23 mouse cellular contexts compared by ENCODE assay signal in genomic region chr1:128506551-128507313, GRCm38 (mm10).
A peak's percentile ranks its signal among the peaks of the same experiment; 100 is the strongest.
DNase-seq lines count a peak whose midpoint lies in the region; ATAC-seq and TF ChIP-seq lines count a peak whose summit lies in the region.
"Had no signal": no experiment of that assay in that cellular context is flagged by ENCODE, and none has a peak within 500 bp of the region (broad histone marks: within the 10 kb centered on the region; RNA-seq: fewer than 3 reads in every experiment).

No protein-coding gene starts in this region.

- 90% methylated on average over 4 of the region's 4 CpGs for WGBS in hindbrain, embryonic 16.5 days

- H3K36me3 ChIP-seq in CH12.LX (replicated peaks in 1 of 2; ENCODE audit: control insufficient read depth in 1 of 2, insufficient read depth in 1 of 2, low read length in 1 of 2): no peaks in the 10 kb centered on the region
- no peaks in the 10 kb centered on the region for H3K36me3 ChIP-seq in hindbrain, embryonic 16.5 days (ENCODE audit: control insufficient read depth, insufficient read depth, low read length)
- H3K36me3 ChIP-seq: embryonic facial prominence, embryonic 15.5 days; forebrain, embryonic 12.5 days; intestine, embryonic 15.5 days; midbrain, embryonic 15.5 days had no signal

- no peak overlapping the region for H3K9ac ChIP-seq in CH12.LX (ENCODE audit: insufficient read depth, low read depth)
- no peak overlapping the region for H3K9ac ChIP-seq in hindbrain, embryonic 16.5 days (ENCODE audit: low read depth, low read length)
- H3K9ac ChIP-seq: embryonic facial prominence, embryonic 15.5 days; forebrain, embryonic 12.5 days; hindbrain, embryonic 13.5 days; intestine, embryonic 15.5 days; midbrain, embryonic 15.5 days had no signal

- no peaks in the 10 kb centered on the region for H3K79me2 ChIP-seq in CH12.LX (replicated peaks; ENCODE audit: control insufficient read depth, extremely low read depth, insufficient read depth, poor library complexity, severe bottlenecking)

- peaks cover 14% of the 10 kb centered on the region for H3K9me3 ChIP-seq in CH12.LX (replicated peaks; ENCODE audit: low read length)
- H3K9me3 ChIP-seq in hindbrain, embryonic 16.5 days (ENCODE audit: control insufficient read depth, low read length): no peaks in the 10 kb centered on the region
- H3K9me3 ChIP-seq: embryonic facial prominence, embryonic 15.5 days; forebrain, embryonic 12.5 days; intestine, embryonic 15.5 days; midbrain, embryonic 15.5 days had no signal

- H3K4me3 ChIP-seq in CH12.LX (replicated peaks in 1 of 3; ENCODE audit: low read depth in 2 of 3, low read length in 2 of 3, poor library complexity in 1 of 3): no peak overlapping the region
- H3K4me3 ChIP-seq in hindbrain, embryonic 16.5 days (ENCODE audit: low read length): no peak overlapping the region
- H3K4me3 ChIP-seq: embryonic facial prominence, embryonic 15.5 days; forebrain, embryonic 12.5 days; hindbrain, embryonic 13.5 days; intestine, embryonic 15.5 days; midbrain, embryonic 15.5 days; myocyte had no signal

- in situ Hi-C loops in CH12.LX (cut with MboI; ENCODE audit: low pct_ligation_motif_present, low pct_unique_long_range_greater_than_20kb, low sequenced_read_pairs): no loop called here

- peak; percentile 95 for ATAC-seq in megakaryocyte, adult 5-6 weeks (ENCODE audit: poor library complexity, severe bottlenecking)
- no peak for ATAC-seq in erythroid progenitor cell, adult 5-6 weeks (replicated peaks; ENCODE audit: low FRiP score, poor library complexity, severe bottlenecking)
- no peak for ATAC-seq in hindbrain, embryonic 16.5 days
- ATAC-seq: intestine, embryonic 15.5 days; midbrain, embryonic 15.5 days had no signal

- TF ChIP-seq RAD21 in CH12.LX (IDR thresholded peaks at IDR 0.05; ENCODE audit: low read depth, low read length): no peak

- intact Hi-C loops in heart, postnatal 10 days (cut with DNase I): no loop called here

- no peaks in the 10 kb centered on the region for H3K27me3 ChIP-seq in CH12.LX (replicated peaks)
- no peaks in the 10 kb centered on the region for H3K27me3 ChIP-seq in hindbrain, embryonic 16.5 days (replicated peaks; ENCODE audit: control insufficient read depth, insufficient read depth, low read length)
- H3K27me3 ChIP-seq: embryonic facial prominence, embryonic 15.5 days; forebrain, embryonic 12.5 days; hindbrain, embryonic 13.5 days; intestine, embryonic 15.5 days; midbrain, embryonic 15.5 days had no signal

- H3K4me1 ChIP-seq in CH12.LX (ENCODE audit: control insufficient read depth in 1 of 2, insufficient read depth in 2 of 2): peaks cover 17 to 39% of the 10 kb centered on the region in 2 experiments
- H3K4me1 ChIP-seq in hindbrain, embryonic 16.5 days (ENCODE audit: control insufficient read depth, insufficient read depth, low read depth, low read length): no peaks in the 10 kb centered on the region
- H3K4me1 ChIP-seq: embryonic facial prominence, embryonic 15.5 days; forebrain, embryonic 12.5 days; hindbrain, embryonic 13.5 days; intestine, embryonic 15.5 days; midbrain, embryonic 15.5 days had no signal

- no peak overlapping the region for H3K27ac ChIP-seq in CH12.LX (ENCODE audit: insufficient read depth, low read depth)
- no peak overlapping the region for H3K27ac ChIP-seq in hindbrain, embryonic 16.5 days (ENCODE audit: low read depth, low read length)
- H3K27ac ChIP-seq: embryonic facial prominence, embryonic 15.5 days; forebrain, embryonic 12.5 days; hindbrain, embryonic 13.5 days; intestine, embryonic 15.5 days; midbrain, embryonic 15.5 days had no signal

- no peak for TF ChIP-seq POLR2A in CH12.LX (IDR thresholded peaks at IDR 0.05; ENCODE audit: low read depth, low read length)

- H3K4me2 ChIP-seq in CH12.LX (ENCODE audit: insufficient read depth, low read depth, poor library complexity, severe bottlenecking): no peak overlapping the region
- no peak overlapping the region for H3K4me2 ChIP-seq in hindbrain, embryonic 16.5 days (ENCODE audit: low read length)
- H3K4me2 ChIP-seq: embryonic facial prominence, embryonic 15.5 days; forebrain, embryonic 12.5 days; hindbrain, embryonic 13.5 days; intestine, embryonic 15.5 days; midbrain, embryonic 15.5 days had no signal

- no peak for TF ChIP-seq EP300 in CH12.LX (IDR thresholded peaks at IDR 0.05; ENCODE audit: low read length)

- dilution Hi-C loops in CH12.LX (cut with MboI; ENCODE audit: extremely low pct_ligation_motif_present, extremely low pct_unique_long_range_greater_than_20kb, low sequenced_read_pairs): no loop called here

- DNase-seq in heart, adult 11 months: peak; percentile 78
- DNase-seq in heart, postnatal 10 days: no peak
- DNase-seq in CH12.LX (ENCODE audit: extremely low read depth): no peak
- peak; percentile 7 to 11 for DNase-seq in thymus, postnatal 10 days (ENCODE audit: low spot score in 2 of 2)
- no peak for DNase-seq in layer of hippocampus, adult 18-20 months (ENCODE audit: low spot score in 2 of 2)
- DNase-seq: adrenal gland, postnatal 14 days; cerebellum, adult 11-12 months; cerebellum, postnatal 25 days; gastrocnemius, postnatal 25 days; kidney, adult 9 months; kidney, postnatal 36 days; lung, adult 18-20 months; lung, postnatal 4 days; right cerebral cortex, postnatal 4 days had no signal

- TF ChIP-seq CTCF in CH12.LX (conservative IDR thresholded peaks at IDR 0.05 in 1 of 2, IDR thresholded peaks at IDR 0.05 in 1 of 2; ENCODE audit: low read depth in 2 of 2, low read length in 2 of 2): no peak

TF ChIP-seq in CH12.LX, 34 proteins besides CTCF, POLR2A, EP300 and RAD21:
- 0 out of 2 replicates have a peak, but pooled peaks have one; percentile 15 for TF ChIP-seq ELF1 (IDR thresholded peaks at IDR 0.05; ENCODE audit: low read depth, low read length)
- TF ChIP-seq CHD1 (IDR thresholded peaks at IDR 0.05; ENCODE audit: low read depth, low read length): no peak
- TF ChIP-seq RCOR1 (conservative IDR thresholded peaks at IDR 0.05; ENCODE audit: low read depth, low read length): no peak

Comparison
In these comparisons a context has a peak if more than half of its experiments do, and no peak if none do; other contexts are left out.
1. DNase-seq: peak in heart, adult 11 months (single experiment) and thymus, postnatal 10 days (2 of 2); none in heart, postnatal 10 days (0 of 2), CH12.LX (single experiment) and layer of hippocampus, adult 18-20 months (0 of 2).